Mouse (Mus musculus): ENCODE data around the gene Rab22a. TPM values are rescaled to one million over a fixed set of nuclear protein-coding genes. Genes with fewer than 3 reads are reported as not detected.

The Rab22a gene
- polyA plus RNA-seq, 1 experiment, result 8.1 TPM

GRCm38 (mm10) chr2:173737222-173737989 lies 77.8 kb downstream of the Rab22a start, which contains the start of gene Vapb:
Gene Vapb (plus strand): TSS chr2:173737511.
- WGBS, result under 1% methylated on average over 70 of the region's 70 CpGs
- peak within 1 kb of the TSS; percentile 58; the same call in 1 of the 2 replicates for H3K27ac ChIP-seq (ENCODE audit: control insufficient read depth, insufficient read depth, low read depth, low read length, poor library complexity)
- peaks cover 1% of the 10 kb centered on the region for H3K4me1 ChIP-seq (ENCODE audit: control insufficient read depth, insufficient read depth, low read length)
- H3K4me3 ChIP-seq (replicated peaks; ENCODE audit: control insufficient read depth, low read depth, low read length), result peak within 1 kb of the TSS; percentile 96
- peak; percentile 4; the same call in 1 of the 2 replicates for TF ChIP-seq CTCF (IDR thresholded peaks at IDR 0.05; ENCODE audit: control insufficient read depth, insufficient read depth, low read length)
- 0 out of 2 replicates have a peak, but pooled peaks have one; percentile 41 for TF ChIP-seq POLR2A (IDR thresholded peaks at IDR 0.05; ENCODE audit: borderline replicate concordance, control insufficient read depth, low read depth, low read length)

- TF ChIP-seq CTCF (IDR thresholded peaks at IDR 0.05; ENCODE audit: control insufficient read depth, insufficient read depth, low read length) (no peak), POLR2A (IDR thresholded peaks at IDR 0.05; ENCODE audit: borderline replicate concordance, control insufficient read depth, low read depth, low read length) (no peak)
- H3K4me1 ChIP-seq (ENCODE audit: control insufficient read depth, insufficient read depth, low read length), result peaks cover 1% of the 10 kb centered on the region
- H3K4me3 ChIP-seq (replicated peaks; ENCODE audit: control insufficient read depth, low read depth, low read length), result peak overlapping the region; percentile 96
- no peak overlapping the region for H3K27ac ChIP-seq (ENCODE audit: control insufficient read depth, insufficient read depth, low read depth, low read length, poor library complexity)
- 36% methylated on average over 9 of the region's 9 CpGs for WGBS
Measured at GRCm38 (mm10) chr2:173738232-173738631, 78.7 kb downstream of the Rab22a start.

- Histone ChIP-seq H3K4me1 (ENCODE audit: control insufficient read depth, insufficient read depth, low read length) (peaks cover 1% of the 10 kb centered on the region), H3K4me3 (replicated peaks; ENCODE audit: control insufficient read depth, low read depth, low read length) (no peak overlapping the region), H3K27ac (ENCODE audit: control insufficient read depth, insufficient read depth, low read depth, low read length, poor library complexity) (no peak overlapping the region)
- 55% methylated on average over 7 of the region's 7 CpGs for WGBS
- no peak for TF ChIP-seq CTCF (IDR thresholded peaks at IDR 0.05; ENCODE audit: control insufficient read depth, insufficient read depth, low read length)
Measured at GRCm38 (mm10) chr2:173739107-173739506, 79.5 kb downstream of the Rab22a start.

GRCm38 (mm10) chr2:173742090-173742489 lies 82.5 kb downstream of the Rab22a start:
- Histone ChIP-seq H3K27ac (ENCODE audit: control insufficient read depth, insufficient read depth, low read depth, low read length, poor library complexity) (no peak overlapping the region), H3K4me1 (ENCODE audit: control insufficient read depth, insufficient read depth, low read length) (peaks cover 1% of the 10 kb centered on the region), H3K4me3 (replicated peaks; ENCODE audit: control insufficient read depth, low read depth, low read length) (no peak overlapping the region)
- TF ChIP-seq CTCF (IDR thresholded peaks at IDR 0.05; ENCODE audit: control insufficient read depth, insufficient read depth, low read length) (no peak), POLR2A (IDR thresholded peaks at IDR 0.05; ENCODE audit: borderline replicate concordance, control insufficient read depth, low read depth, low read length) (no peak)
- WGBS, result 89% methylated on average over 13 of the region's 13 CpGs

GRCm38 (mm10) chr2:173742744-173743143 lies 83.2 kb downstream of the Rab22a start:
- Histone ChIP-seq H3K27ac (ENCODE audit: control insufficient read depth, insufficient read depth, low read depth, low read length, poor library complexity) (no peak overlapping the region), H3K4me1 (ENCODE audit: control insufficient read depth, insufficient read depth, low read length) (peaks cover 1% of the 10 kb centered on the region), H3K4me3 (replicated peaks; ENCODE audit: control insufficient read depth, low read depth, low read length) (no peak overlapping the region)
- TF ChIP-seq CTCF (IDR thresholded peaks at IDR 0.05; ENCODE audit: control insufficient read depth, insufficient read depth, low read length) (no peak), POLR2A (IDR thresholded peaks at IDR 0.05; ENCODE audit: borderline replicate concordance, control insufficient read depth, low read depth, low read length) (no peak)
- WGBS, result 88% methylated on average over 9 of the region's 9 CpGs

GRCm38 (mm10) chr2:173744070-173744815 lies 84.7 kb downstream of the Rab22a start:
- H3K4me1 ChIP-seq (ENCODE audit: control insufficient read depth, insufficient read depth, low read length), result no peaks in the 10 kb centered on the region; the same call in 1 of the 2 replicates
- 62% methylated on average over 7 of the region's 7 CpGs for WGBS
- no peak overlapping the region for H3K4me3 ChIP-seq (replicated peaks; ENCODE audit: control insufficient read depth, low read depth, low read length)
- TF ChIP-seq CTCF (IDR thresholded peaks at IDR 0.05; ENCODE audit: control insufficient read depth, insufficient read depth, low read length), result no peak
- no peak for TF ChIP-seq POLR2A (IDR thresholded peaks at IDR 0.05; ENCODE audit: borderline replicate concordance, control insufficient read depth, low read depth, low read length)
- H3K27ac ChIP-seq (ENCODE audit: control insufficient read depth, insufficient read depth, low read depth, low read length, poor library complexity), result no peak overlapping the region

GRCm38 (mm10) chr2:173748961-173749659 lies 89.5 kb downstream of the Rab22a start:
- TF ChIP-seq CTCF (IDR thresholded peaks at IDR 0.05; ENCODE audit: control insufficient read depth, insufficient read depth, low read length) (no peak), POLR2A (IDR thresholded peaks at IDR 0.05; ENCODE audit: borderline replicate concordance, control insufficient read depth, low read depth, low read length) (no peak)
- no peak overlapping the region for H3K27ac ChIP-seq (ENCODE audit: control insufficient read depth, insufficient read depth, low read depth, low read length, poor library complexity)
- H3K4me1 ChIP-seq (ENCODE audit: control insufficient read depth, insufficient read depth, low read length), result no peaks in the 10 kb centered on the region
- no peak overlapping the region for H3K4me3 ChIP-seq (replicated peaks; ENCODE audit: control insufficient read depth, low read depth, low read length)
- 84% methylated on average over 2 of the region's 2 CpGs for WGBS
